Mouse (Mus musculus): ENCODE measurements around the gene Ptprd.

DNA sequence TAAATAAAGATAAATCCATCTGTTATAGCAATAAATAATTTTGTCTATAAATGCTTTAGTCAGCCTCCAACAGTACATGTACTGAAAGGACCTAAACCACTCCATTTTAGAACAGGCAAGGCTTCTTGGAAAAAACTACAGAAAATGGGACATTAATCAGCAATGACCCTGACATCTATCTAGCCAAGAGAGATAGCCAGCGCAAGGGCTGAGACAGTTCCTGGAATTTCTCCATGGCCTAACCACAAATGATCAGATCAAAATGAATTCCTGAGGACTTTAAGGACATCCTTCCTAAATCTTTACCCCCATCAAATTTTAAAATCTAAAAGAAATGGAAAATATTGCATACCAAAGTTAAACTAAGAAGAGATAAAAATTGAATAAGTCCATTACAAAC is 1340.8 kb downstream of the Ptprd start:
- TF ChIP-seq CTCF (IDR thresholded peaks at IDR 0.05; ENCODE audit: extremely low read depth, insufficient read depth, insufficient read length, insufficient replicate concordance) (no peak), POLR2A (IDR thresholded peaks at IDR 0.05; ENCODE audit: low read depth, low read length) (no peak)
